Mouse (Mus musculus) heart, embryonic 12.5 days (tissue): Measurements from ENCODE around the gene Heg1. TPM values are rescaled to one million over a fixed set of nuclear protein-coding genes. Genes with fewer than 3 reads are reported as not detected.

Experiments used
- polyA plus RNA-seq: library from polyadenylated mRNA; unstranded; fragments of >200 nt; fragmentation: Nextera tagmentation; extraction: Ambion mirVana; gene quantifications from 2 replicates; pipeline ENCODE4 v1.2.1, GENCODE M21; 2016

Gene Heg1
- polyA plus RNA-seq, 1 experiment from 2014 or later, result 48.3 TPM

Other genes with a start within 250 kb of the Heg1 start
- 1.2 and 1.3 TPM in 2 replicates for gene Slc12a8, start 167.0 kb upstream of the Heg1 start, polyA plus RNA-seq
- gene Muc13, start 109.7 kb downstream of the Heg1 start, polyA plus RNA-seq, result 0.12 and 0.24 TPM in 2 replicates
- gene Itgb5, start 145.3 kb downstream of the Heg1 start, polyA plus RNA-seq, result 74.8 and 76.8 TPM in 2 replicates